8 mouse cellular contexts compared by ENCODE assay signal in the genomic region with DNA sequence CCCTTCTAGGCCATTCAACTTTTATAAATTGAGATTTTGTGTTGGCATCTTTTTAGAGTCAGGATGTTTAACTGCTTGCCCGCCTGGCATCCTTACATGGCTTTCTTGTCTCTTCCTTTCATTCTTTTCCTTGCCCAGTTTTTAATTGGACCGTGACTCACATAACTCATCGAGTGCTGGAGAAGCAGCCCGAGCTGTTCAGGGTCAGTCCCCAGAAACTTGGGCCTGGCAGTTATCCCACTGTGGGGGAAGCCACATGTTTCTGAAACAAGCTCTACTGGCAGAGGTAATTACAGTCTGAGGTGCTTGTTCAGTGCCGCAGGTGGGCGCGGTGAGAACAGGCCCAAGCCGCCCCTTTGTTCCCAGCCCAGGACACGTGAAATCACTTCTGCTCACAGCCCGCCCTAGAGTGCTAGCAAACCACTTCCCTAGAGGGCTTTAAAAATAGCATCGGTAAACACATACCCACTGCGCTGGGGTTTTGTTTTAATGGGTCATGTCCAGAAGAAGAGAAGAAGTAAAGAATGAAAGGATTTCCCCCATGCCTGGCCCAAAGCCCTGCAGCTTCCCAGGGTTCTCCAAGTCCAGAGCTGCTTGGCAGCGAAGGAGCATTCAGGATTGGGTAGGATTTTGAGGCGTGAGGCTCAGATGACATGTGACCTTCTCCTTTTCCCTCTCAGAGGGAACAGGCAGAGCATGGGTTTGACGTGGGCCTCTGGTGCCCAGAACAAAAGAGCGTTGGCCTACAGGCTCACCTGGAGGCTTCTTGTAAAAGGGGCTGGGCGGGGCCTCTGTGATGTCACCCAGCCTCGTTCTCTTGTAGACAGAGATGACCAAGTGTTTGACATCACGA. TPM values are rescaled to one million over a fixed set of nuclear protein-coding genes. Genes with fewer than 3 reads are reported as not detected.
A peak's percentile ranks its signal among the peaks of the same experiment; 100 is the strongest.
DNase-seq lines count a peak whose midpoint lies in the region; ATAC-seq and TF ChIP-seq lines count a peak whose summit lies in the region.

No protein-coding gene starts in this region.

- ATAC-seq in forebrain, embryonic 13.5 days: peak; percentile 81
- peak; percentile 89 for ATAC-seq in heart, postnatal 0 days (ENCODE audit: insufficient read depth, low read depth)

- 46% methylated on average over 19 of the region's 19 CpGs for WGBS in forebrain, embryonic 13.5 days
- WGBS in heart, postnatal 0 days: 28% methylated on average over 19 of the region's 19 CpGs

- DNase-seq in MN1 (ENCODE audit: low spot score): peak; percentile 28
- peak; percentile 71 for DNase-seq in adrenal gland, postnatal 25 days
- DNase-seq in heart, postnatal 0 days (ENCODE audit: low spot score): peak; percentile 74
- DNase-seq in layer of hippocampus, adult 2 months (ENCODE audit: low spot score in 2 of 2): peak; percentile 28 to 61
- peak; percentile 90 for DNase-seq in lung, postnatal 25 days (ENCODE audit: low spot score)
- DNase-seq in right cerebral cortex, postnatal 14 days: peak; percentile 54
- DNase-seq in retina, postnatal 1 day: no peak

- H3K36me3 ChIP-seq in forebrain, embryonic 13.5 days (ENCODE audit: poor library complexity, severe bottlenecking): no peaks in the 10 kb centered on the region
- no peaks in the 10 kb centered on the region for H3K36me3 ChIP-seq in heart, postnatal 0 days (replicated peaks; ENCODE audit: control insufficient read depth, insufficient read depth, low read length)

- H3K9ac ChIP-seq in forebrain, embryonic 13.5 days: no peak overlapping the region
- H3K9ac ChIP-seq in heart, postnatal 0 days (replicated peaks; ENCODE audit: low read depth, low read length): no peak overlapping the region

- peaks cover 12% of the 10 kb centered on the region for H3K4me1 ChIP-seq in forebrain, embryonic 13.5 days
- peaks cover 21% of the 10 kb centered on the region for H3K4me1 ChIP-seq in heart, postnatal 0 days (ENCODE audit: control insufficient read depth, insufficient read depth)

- H3K9me3 ChIP-seq in forebrain, embryonic 13.5 days (replicated peaks): peaks cover 6% of the 10 kb centered on the region; the same call in 1 of the 2 replicates
- no peaks in the 10 kb centered on the region for H3K9me3 ChIP-seq in heart, postnatal 0 days (replicated peaks; ENCODE audit: control insufficient read depth, low read length)

- no peak overlapping the region for H3K4me3 ChIP-seq in forebrain, embryonic 13.5 days
- no peak overlapping the region for H3K4me3 ChIP-seq in heart, postnatal 0 days (ENCODE audit: low read depth, low read length)
- H3K4me3 ChIP-seq in layer of hippocampus, adult 2 months: peak overlapping the region; percentile 3; the same call in 1 of the 2 replicates

- TF ChIP-seq EP300 in heart, postnatal 0 days (IDR thresholded peaks at IDR 0.05; ENCODE audit: low read depth): 0 out of 2 replicates have a peak, but pooled peaks have one; percentile 37

- H3K27me3 ChIP-seq in forebrain, embryonic 13.5 days: peaks cover 53% of the 10 kb centered on the region
- no peaks in the 10 kb centered on the region for H3K27me3 ChIP-seq in heart, postnatal 0 days (ENCODE audit: control insufficient read depth, insufficient read depth, low read length)

- H3K4me2 ChIP-seq in forebrain, embryonic 13.5 days: no peak overlapping the region
- H3K4me2 ChIP-seq in heart, postnatal 0 days (ENCODE audit: low read depth, low read length): no peak overlapping the region

- no peak for TF ChIP-seq CTCF in heart, postnatal 0 days (IDR thresholded peaks at IDR 0.05; ENCODE audit: low read depth)
- no peak for TF ChIP-seq CTCF in layer of hippocampus, adult 2 months (conservative IDR thresholded peaks at IDR 0.05)

- peak overlapping the region; percentile 60 for H3K27ac ChIP-seq in forebrain, embryonic 13.5 days
- H3K27ac ChIP-seq in heart, postnatal 0 days (ENCODE audit: low read depth): peak overlapping the region; percentile 85
- peak overlapping the region; percentile 73 for H3K27ac ChIP-seq in layer of hippocampus, adult 2 months

RNA-seq across cellular contexts. Expression of a gene that starts 43.4 kb away (rescaled TPM):
- total RNA-seq in adrenal gland, postnatal 25 days (2021): 46.5 and 70.4 TPM in 2 replicates
- polyA plus RNA-seq in forebrain, embryonic 13.5 days (2015; fragmentation: Nextera tagmentation; extraction: Ambion mirVana): 1.2 and 1.6 TPM in 2 replicates
- total RNA-seq in heart, postnatal 0 days (2014; rRNA removed; ENCODE audit: low replicate concordance): 17.3 and 27.4 TPM in 2 replicates
- polyA plus RNA-seq in heart, postnatal 0 days (2015; fragmentation: Nextera tagmentation; extraction: Ambion mirVana): 16.9 and 17.7 TPM in 2 replicates
- under 1 TPM; 0.69 to 0.72 TPM for total RNA-seq in layer of hippocampus, adult 2 months (2021)

Comparison
In these comparisons a context has a peak if more than half of its experiments do, and no peak if none do; other contexts are left out.
1. RNA of a gene that starts 43.4 kb away (total RNA-seq): 46.5 to 70.4 TPM in adrenal gland, postnatal 25 days and 17.3 to 27.4 TPM in heart, postnatal 0 days; 0.69 to 0.72 TPM in layer of hippocampus, adult 2 months; every median in the first group is over 10 times any median in the second.
2. Peak in every context shown above with its lines, with median percentiles within 50 percentile points of each other: H3K27ac ChIP-seq.